Mouse (Mus musculus): ENCODE results near the gene Agap3. TPM values are rescaled to one million over a fixed set of nuclear protein-coding genes. Genes with fewer than 3 reads are reported as not detected.

Agap3 gene
- 1.0 and 3.5 TPM in 2 replicates for total RNA-seq (2015; ENCODE audit: low replicate concordance)
- 10.5 and 14.5 TPM in 2 replicates for total RNA-seq (2017; ENCODE audit: low replicate concordance)

DNA sequence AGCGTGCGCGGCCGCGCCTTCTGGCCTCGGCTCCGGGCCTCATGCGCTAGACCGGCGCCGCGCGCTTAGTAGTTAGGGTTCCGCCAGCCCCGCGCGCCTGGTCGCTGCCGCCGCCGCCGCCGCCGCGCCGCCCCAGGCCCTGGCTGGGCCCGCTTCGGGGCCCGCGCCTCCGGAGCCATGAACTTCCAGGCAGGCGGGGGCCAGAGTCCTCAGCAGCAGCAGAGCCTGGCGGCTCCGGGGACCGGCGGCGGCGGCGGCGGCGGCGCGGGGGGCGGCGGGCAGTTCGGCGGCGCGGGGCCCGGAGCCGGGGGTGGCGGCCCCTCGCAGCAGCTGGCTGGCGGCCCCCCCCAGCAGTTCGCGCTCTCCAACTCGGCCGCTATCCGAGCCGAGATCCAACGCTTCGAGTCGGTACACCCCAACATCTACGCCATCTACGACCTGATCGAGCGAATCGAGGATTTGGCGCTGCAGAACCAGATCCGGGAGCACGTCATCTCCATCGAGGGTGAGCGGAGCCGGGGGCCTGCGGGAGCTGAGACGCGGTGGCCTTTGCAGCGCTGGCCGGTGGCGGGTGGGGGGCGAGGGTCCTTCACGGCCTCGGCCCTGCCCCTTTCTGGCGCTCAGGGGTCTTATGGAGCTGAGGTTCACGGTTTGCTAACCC, at the start of gene Agap3:
Agap3 (plus strand) TSS at position 148 of the 661 bp plus-strand sequence.
- peak; percentile 38 for ATAC-seq (replicated peaks; ENCODE audit: low FRiP score, poor library complexity, severe bottlenecking)

DNA sequence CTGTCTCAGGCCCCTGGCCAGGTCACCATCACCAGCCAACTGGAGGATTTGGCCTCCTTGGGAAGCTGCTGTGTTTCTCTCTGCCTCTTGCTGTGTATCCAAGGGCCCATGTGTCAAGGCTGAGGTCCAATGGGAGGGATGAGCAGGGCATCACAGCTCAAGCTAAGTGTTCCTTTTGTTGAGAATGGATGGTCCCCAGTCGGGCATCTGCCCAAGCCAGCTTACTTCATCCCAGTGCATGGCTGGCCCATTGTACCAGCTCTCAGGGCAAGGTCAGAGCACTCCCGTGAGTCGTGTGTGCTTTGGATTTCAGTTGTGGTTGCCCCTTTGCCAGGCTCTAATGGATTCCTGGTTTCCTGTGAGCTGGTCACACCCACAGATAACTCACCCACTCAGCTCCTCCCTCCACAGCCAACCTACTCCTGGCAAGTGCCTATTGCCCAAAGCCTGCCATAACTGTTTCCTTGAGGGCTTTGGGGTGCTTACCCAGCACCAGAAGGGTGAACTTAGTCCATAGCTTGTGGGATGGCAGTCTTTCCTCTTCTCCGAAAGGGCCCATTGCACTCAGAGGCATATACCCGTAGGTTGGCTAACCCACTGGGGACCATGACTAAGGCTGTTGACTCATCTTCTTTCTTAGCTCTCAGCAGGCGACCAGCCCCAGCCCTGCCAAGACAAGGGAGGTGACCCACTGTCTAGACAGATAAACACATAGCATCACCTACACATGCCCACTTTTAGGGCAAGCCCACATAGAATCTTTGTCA, 47.2 kb upstream of the Agap3 start:
- 0 out of 2 replicates have a peak, but pooled peaks have one; percentile 19 for ATAC-seq (replicated peaks; ENCODE audit: low FRiP score, poor library complexity, severe bottlenecking)

DNA sequence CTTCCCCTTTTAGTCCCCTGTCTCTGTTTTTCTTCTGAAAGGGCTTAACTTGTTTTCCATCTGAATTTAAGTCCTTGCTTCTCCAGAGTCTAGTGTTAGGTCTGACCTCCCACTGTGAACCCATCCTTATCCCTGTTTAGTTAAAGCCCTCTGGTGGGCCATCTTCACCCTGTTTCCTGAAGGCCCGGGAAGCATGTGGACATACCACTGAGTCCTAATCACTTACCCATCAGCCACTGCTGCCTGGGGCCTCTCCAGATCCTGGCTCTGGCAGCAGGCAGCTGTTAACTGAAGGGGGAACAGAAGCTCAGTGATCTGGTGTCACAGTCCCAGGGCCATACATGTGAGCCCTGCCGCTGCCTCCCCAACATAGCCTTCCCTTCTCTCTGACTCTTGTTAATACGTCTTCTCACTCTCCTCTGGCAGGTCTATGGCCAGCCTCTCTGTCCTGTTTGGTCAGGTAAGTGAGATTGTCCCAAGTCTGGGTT, 46.5 kb upstream of the Agap3 start:
- no peak for ATAC-seq (replicated peaks; ENCODE audit: low FRiP score, poor library complexity, severe bottlenecking)

DNA sequence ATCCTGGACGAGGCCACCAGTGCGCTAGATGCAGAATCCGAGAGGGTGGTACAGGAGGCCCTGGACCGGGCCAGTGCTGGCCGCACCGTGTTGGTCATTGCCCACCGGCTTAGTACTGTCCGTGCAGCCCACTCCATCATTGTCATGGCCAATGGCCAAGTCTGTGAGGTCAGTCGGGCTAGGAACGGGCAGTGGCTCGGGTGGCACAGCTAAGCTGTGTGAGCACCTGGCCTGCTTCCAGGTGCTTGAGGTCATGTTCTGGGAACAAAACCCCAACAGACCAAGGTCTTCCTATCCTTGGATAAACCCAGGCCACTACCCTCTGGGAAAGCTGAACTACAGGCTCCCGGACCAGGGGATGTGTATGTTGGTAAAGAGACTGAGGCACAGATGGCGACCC, 43.3 kb upstream of the Agap3 start:
- no peak for ATAC-seq (replicated peaks; ENCODE audit: low FRiP score, poor library complexity, severe bottlenecking)

GRCm38 (mm10) chr5:24409466-24409865, 42.5 kb upstream of the Agap3 start:
- ATAC-seq (replicated peaks; ENCODE audit: low FRiP score, poor library complexity, severe bottlenecking) = no peak

- ATAC-seq (replicated peaks; ENCODE audit: low FRiP score, poor library complexity, severe bottlenecking) = no peak
These were observed 39.9 kb upstream of the Agap3 start for GRCm38 (mm10) chr5:24412063-24412462.

DNA sequence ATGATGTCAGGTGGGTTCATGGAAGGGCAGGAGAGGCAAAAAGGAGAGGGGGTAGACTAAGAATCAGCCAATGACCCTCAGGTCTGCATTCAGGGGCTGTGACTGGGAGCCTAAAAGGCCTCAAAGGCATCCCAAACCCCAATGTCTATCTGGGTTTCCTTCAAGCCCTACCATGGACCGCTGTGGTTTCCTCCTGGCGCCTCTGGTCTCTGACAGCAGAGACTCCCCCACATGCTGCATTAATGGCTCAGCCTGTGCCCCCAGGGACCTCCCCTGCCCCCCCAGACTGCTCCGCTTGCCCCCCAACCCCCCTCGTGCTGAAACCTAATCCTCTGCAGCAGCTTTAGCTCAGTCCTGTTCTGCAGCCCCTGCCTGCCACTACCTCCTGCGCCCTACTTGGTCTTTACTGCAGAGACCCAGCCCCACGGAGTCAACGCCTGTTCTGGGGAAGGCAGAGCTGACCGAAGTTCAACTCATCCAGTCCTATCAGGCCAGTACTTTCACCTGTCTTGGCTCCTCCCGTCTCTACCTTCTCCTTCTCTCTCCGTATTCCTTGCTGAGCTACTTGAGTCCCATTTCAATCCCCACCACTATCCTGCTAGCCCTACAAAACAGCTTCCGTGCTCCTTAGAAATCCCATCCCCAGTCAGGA, 38.8 kb upstream of the Agap3 start, which contains the start of gene Asic3:
Asic3 (plus strand) TSS at position 351 of the 652 bp plus-strand sequence.
- no peak for ATAC-seq (replicated peaks; ENCODE audit: low FRiP score, poor library complexity, severe bottlenecking)

DNA sequence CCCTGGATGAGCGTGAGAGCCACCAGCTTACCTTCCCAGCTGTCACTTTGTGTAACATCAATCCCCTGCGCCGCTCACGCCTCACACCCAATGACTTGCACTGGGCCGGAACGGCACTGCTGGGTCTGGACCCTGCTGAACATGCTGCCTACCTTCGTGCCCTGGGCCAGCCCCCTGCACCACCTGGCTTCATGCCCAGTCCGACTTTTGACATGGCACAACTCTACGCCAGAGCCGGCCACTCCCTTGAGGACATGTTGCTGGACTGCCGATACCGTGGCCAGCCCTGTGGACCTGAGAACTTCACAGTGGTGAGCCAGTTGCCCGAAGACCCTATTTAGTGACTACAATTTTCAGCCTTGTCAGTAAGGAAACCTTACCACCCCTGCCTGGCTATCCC, 38.0 kb upstream of the Agap3 start:
- no peak for ATAC-seq (replicated peaks; ENCODE audit: low FRiP score, poor library complexity, severe bottlenecking)

DNA sequence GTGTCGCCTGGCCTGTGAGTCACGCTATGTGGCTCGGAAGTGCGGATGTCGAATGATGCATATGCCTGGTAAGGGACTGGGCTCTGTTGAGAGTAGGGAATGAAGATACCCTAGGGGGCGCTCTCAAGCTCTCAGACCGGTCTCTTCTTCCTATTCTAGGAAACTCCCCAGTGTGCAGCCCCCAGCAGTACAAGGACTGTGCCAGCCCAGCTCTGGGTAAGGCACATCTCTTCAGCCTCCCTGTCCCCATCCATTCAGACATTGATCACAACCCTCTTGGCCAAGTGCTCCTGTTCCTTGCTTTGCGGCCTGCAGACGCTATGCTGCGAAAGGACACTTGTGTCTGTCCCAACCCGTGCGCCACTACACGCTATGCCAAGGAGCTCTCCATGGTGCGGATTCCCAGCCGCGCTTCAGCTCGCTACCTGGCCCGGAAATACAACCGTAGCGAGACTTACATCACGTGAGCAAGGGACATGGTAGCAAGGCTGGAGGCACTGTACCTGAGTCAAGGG, 35.7 kb upstream of the Agap3 start:
- peak; percentile 34; the same call in 1 of the 2 replicates for ATAC-seq (replicated peaks; ENCODE audit: low FRiP score, poor library complexity, severe bottlenecking)

DNA sequence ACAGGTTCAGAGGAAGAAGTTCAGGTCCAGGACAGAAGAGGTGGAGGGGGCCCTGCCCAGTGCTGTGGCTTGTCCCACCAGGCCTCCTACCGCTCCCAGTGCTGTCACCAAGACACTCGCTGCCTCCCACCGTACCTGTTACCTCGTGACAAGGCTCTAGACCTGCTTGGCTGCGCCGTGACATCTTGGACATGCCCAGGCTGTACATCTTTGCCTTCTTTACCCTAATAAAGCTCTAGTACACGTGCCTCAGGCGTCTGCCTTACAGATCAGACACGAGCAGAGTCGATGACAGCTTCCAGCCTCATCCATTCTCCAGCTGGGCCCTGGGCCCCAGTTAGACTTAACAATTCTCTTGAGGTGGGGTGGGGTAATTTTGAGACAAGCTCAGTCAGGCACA, 34.4 kb upstream of the Agap3 start:
- ATAC-seq (replicated peaks; ENCODE audit: low FRiP score, poor library complexity, severe bottlenecking) = no peak

DNA sequence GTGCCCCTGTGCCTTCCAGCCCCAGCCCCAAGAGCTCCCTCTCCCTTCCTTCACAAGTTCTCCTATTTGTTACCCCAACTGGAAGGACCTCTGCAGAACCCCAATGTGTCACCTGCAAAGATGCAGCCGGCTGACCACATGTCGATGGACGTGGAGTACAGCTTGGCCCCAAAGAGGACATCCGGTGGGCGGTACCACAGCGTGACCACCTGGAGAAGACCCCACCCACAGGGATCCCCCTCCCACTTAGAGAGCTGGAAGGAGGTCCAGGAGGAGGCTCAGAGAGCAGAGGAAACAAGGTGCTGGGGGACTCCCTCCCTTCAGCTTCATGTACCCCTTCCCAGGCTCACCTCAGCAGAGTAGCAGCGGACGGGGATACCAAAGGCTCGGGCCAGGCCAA, 31.6 kb upstream of the Agap3 start:
- no peak for ATAC-seq (replicated peaks; ENCODE audit: low FRiP score, poor library complexity, severe bottlenecking)

GRCm38 (mm10) chr5:24423129-24424003, 28.6 kb upstream of the Agap3 start, which contains the start of the genes Cdk5 and Slc4a2:
Gene Cdk5, minus strand, starts transcription at chr5:24423530.
Gene Slc4a2, plus strand, starts transcription at chr5:24423837.
- ATAC-seq (replicated peaks; ENCODE audit: low FRiP score, poor library complexity, severe bottlenecking) = peak; percentile 89

GRCm38 (mm10) chr5:24424004-24424781, 27.8 kb upstream of the Agap3 start:
- peak; percentile 53 for ATAC-seq (replicated peaks; ENCODE audit: low FRiP score, poor library complexity, severe bottlenecking)

- no peak for ATAC-seq (replicated peaks; ENCODE audit: low FRiP score, poor library complexity, severe bottlenecking)
These were observed 27.0 kb upstream of the Agap3 start for GRCm38 (mm10) chr5:24424861-24425411.

GRCm38 (mm10) chr5:24425421-24426036, 26.4 kb upstream of the Agap3 start:
- ATAC-seq (replicated peaks; ENCODE audit: low FRiP score, poor library complexity, severe bottlenecking) = no peak

- no peak for ATAC-seq (replicated peaks; ENCODE audit: low FRiP score, poor library complexity, severe bottlenecking)
These were observed 25.9 kb upstream of the Agap3 start for GRCm38 (mm10) chr5:24426037-24426432.

DNA sequence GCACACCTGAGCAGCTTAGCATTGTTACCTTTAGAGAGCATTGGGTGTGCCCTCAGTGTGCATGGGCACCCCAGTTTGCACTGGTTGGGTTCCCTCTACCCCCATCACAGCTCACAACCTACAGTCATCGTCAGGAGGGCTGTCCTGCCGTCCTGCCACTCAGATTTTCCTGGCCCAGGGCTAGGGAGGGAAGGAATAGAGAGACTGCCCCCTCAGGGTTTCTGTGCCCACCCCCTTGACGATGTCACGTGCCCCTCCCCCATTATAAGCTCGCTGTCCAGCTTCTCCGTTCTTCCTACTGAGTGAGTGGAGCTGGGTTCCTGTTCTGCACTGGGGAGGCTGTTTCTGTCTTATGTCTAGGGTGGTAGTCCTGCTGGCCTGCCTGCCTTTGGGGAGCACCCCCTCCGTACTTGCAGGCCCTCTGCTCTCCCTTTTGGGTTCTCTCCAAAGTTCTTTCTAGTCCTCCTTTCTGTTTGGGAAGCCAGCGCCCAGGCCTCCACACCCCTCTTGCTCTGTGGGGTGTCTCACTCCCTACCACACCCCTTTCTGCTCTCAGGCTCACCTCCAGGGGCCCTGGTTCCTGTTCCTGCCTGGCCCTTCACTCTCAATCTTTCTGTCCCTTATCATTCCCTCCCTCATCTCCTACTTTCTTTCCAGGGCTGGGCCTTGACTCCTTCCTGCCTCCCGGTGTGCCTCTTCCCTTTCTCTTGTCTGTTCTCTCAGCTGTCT, 25.3 kb upstream of the Agap3 start:
- no peak for ATAC-seq (replicated peaks; ENCODE audit: low FRiP score, poor library complexity, severe bottlenecking)

Data from erythroblast, adult 5-6 weeks (primary cell).